Mouse (Mus musculus) limb, embryonic 12.5 days (tissue): ENCODE measurements around the gene Trim7. TPM values are rescaled to one million over a fixed set of nuclear protein-coding genes. Genes with fewer than 3 reads are reported as not detected.

ENCODE experiments used
- ATAC-seq: fragments of 200-750 bp; cut with Nextera tagmentation; 2 replicates; pipeline ENCODE4 v1.8.0; 2017; ENCODE audit warnings: low read depth, moderate TSS enrichment; ENCODE audit not compliant: insufficient number of reproducible peaks, insufficient read depth, low FRiP score, low TSS enrichment
- H3K27ac ChIP-seq: fragments of 300-500 bp; sonication (generic); 2 replicates; pipeline ENCODE4 v1.5.1; 2016; ENCODE audit warnings: mild to moderate bottlenecking, moderate library complexity
- H3K27me3 ChIP-seq: fragments of 300-500 bp; sonication (generic); 2 replicates; pipeline ENCODE4 v1.6.1; 2016; ENCODE audit warnings: mild to moderate bottlenecking, moderate library complexity
- H3K36me3 ChIP-seq: fragments of 300-500 bp; sonication (generic); 2 replicates; pipeline ENCODE4 v1.6.1; 2016; ENCODE audit warnings: mild to moderate bottlenecking, moderate library complexity
- H3K4me1 ChIP-seq: fragments of 300-500 bp; sonication (generic); replicated peaks from 2 replicates; pipeline ENCODE4 v1.6.1; 2016
- H3K4me2 ChIP-seq: fragments of 300-500 bp; sonication (generic); 2 replicates; pipeline ENCODE4 v1.6.1; 2016; ENCODE audit warnings: mild to moderate bottlenecking, moderate library complexity
- H3K4me3 ChIP-seq: fragments of 300-500 bp; sonication (generic); replicated peaks from 2 replicates; pipeline ENCODE4 v1.5.1; 2016; ENCODE audit warnings: mild to moderate bottlenecking
- H3K9ac ChIP-seq: fragments of 300-500 bp; sonication (generic); replicated peaks from 2 replicates; pipeline ENCODE4 v1.6.1; 2016; ENCODE audit warnings: mild to moderate bottlenecking, moderate library complexity
- H3K9me3 ChIP-seq: fragments of 300-500 bp; sonication (generic); 2 replicates; pipeline ENCODE4 v1.6.1; 2016; ENCODE audit warnings: mild to moderate bottlenecking, moderate library complexity
- WGBS: fragments of 180-500 bp; shearing (Covaris S2); methylation state at CpG from one replicate; pipeline ENCODE4 v1.1.7; 2016; 5-methylcytosine and 5-hydroxymethylcytosine counted together
- polyA plus RNA-seq: library from polyadenylated mRNA; unstranded; fragments of >200 nt; fragmentation: Nextera tagmentation; extraction: Ambion mirVana; gene quantifications from 2 replicates; pipeline ENCODE4 v1.2.1, GENCODE M21; 2016

The Trim7 gene
- polyA plus RNA-seq, 1 experiment from 2014 or later: 0.34 TPM

- Histone ChIP-seq H3K9me3 (no peaks in the 10 kb centered on the region), H3K27ac (no peak overlapping the region), H3K27me3 (no peaks in the 10 kb centered on the region), H3K36me3 (peaks cover 86% of the 10 kb centered on the region), H3K4me1 (peaks cover 22% of the 10 kb centered on the region), H3K4me2 (no peak overlapping the region), H3K4me3 (no peak overlapping the region), H3K9ac (no peak overlapping the region)
- no peak for ATAC-seq
- WGBS: 93% methylated on average over 2 of the region's 2 CpGs
These were observed 21.0 kb upstream of the Trim7 start for GRCm38 (mm10) chr11:48804922-48805321.

GRCm38 (mm10) chr11:48806856-48807562 lies 18.9 kb upstream of the Trim7 start:
- WGBS: 59% methylated on average over 21 of the region's 21 CpGs
- Histone ChIP-seq H3K27ac (peak overlapping the region; percentile 23; the same call in 1 of the 2 replicates), H3K9ac (no peak overlapping the region), H3K4me2 (no peak overlapping the region), H3K4me1 (peaks cover 12% of the 10 kb centered on the region), H3K36me3 (peaks cover 99% of the 10 kb centered on the region), H3K9me3 (no peaks in the 10 kb centered on the region), H3K27me3 (no peaks in the 10 kb centered on the region), H3K4me3 (no peak overlapping the region)
- ATAC-seq: peak; percentile 75

GRCm38 (mm10) chr11:48807563-48808303 lies 18.2 kb upstream of the Trim7 start:
- Histone ChIP-seq H3K27ac (peak overlapping the region; percentile 45; the same call in 1 of the 2 replicates), H3K4me1 (0 out of 2 replicates have a peak, but pooled peaks cover 6% of the 10 kb centered on the region), H3K9me3 (no peaks in the 10 kb centered on the region), H3K4me3 (no peak overlapping the region), H3K4me2 (no peak overlapping the region), H3K36me3 (peaks cover 98% of the 10 kb centered on the region), H3K27me3 (no peaks in the 10 kb centered on the region), H3K9ac (no peak overlapping the region)
- 0 out of 2 replicates have a peak, but pooled peaks have one; percentile 37 for ATAC-seq
- WGBS: 69% methylated on average over 14 of the region's 14 CpGs

- Histone ChIP-seq H3K27ac (0 out of 2 replicates have a peak overlapping the region, but pooled peaks have one; percentile 45), H3K4me3 (no peak overlapping the region), H3K36me3 (peaks cover 97% of the 10 kb centered on the region), H3K9me3 (no peaks in the 10 kb centered on the region), H3K4me1 (0 out of 2 replicates have a peak, but pooled peaks cover under 1% of the 10 kb centered on the region), H3K27me3 (no peaks in the 10 kb centered on the region), H3K4me2 (no peak overlapping the region), H3K9ac (no peak overlapping the region)
- ATAC-seq: no peak
These were observed 17.7 kb upstream of the Trim7 start for GRCm38 (mm10) chr11:48808304-48808646.

- H3K4me2 ChIP-seq: no peak overlapping the region
- no peak overlapping the region for H3K4me3 ChIP-seq
- WGBS: 74% methylated on average over 16 of the region's 16 CpGs
- no peaks in the 10 kb centered on the region for H3K27me3 ChIP-seq
- H3K4me1 ChIP-seq: no peaks in the 10 kb centered on the region
- no peak for ATAC-seq
- peaks cover 95% of the 10 kb centered on the region for H3K36me3 ChIP-seq
- no peak overlapping the region for H3K27ac ChIP-seq
- H3K9ac ChIP-seq: no peak overlapping the region
- H3K9me3 ChIP-seq: no peaks in the 10 kb centered on the region
These were observed 17.1 kb upstream of the Trim7 start for GRCm38 (mm10) chr11:48808737-48809433.

- H3K4me2 ChIP-seq: no peak overlapping the region
- no peak overlapping the region for H3K9ac ChIP-seq
- no peaks in the 10 kb centered on the region for H3K4me1 ChIP-seq
- peaks cover 93% of the 10 kb centered on the region for H3K36me3 ChIP-seq
- H3K27me3 ChIP-seq: no peaks in the 10 kb centered on the region
- ATAC-seq: no peak
- H3K27ac ChIP-seq: no peak overlapping the region
- 76% methylated on average over 4 of the region's 4 CpGs for WGBS
- H3K4me3 ChIP-seq: no peak overlapping the region
- no peaks in the 10 kb centered on the region for H3K9me3 ChIP-seq
These were observed 16.5 kb upstream of the Trim7 start for GRCm38 (mm10) chr11:48809434-48809830.

- peaks cover 6% of the 10 kb centered on the region for H3K4me1 ChIP-seq
- H3K36me3 ChIP-seq: peaks cover 89% of the 10 kb centered on the region
- no peak overlapping the region for H3K9ac ChIP-seq
- H3K9me3 ChIP-seq: no peaks in the 10 kb centered on the region
- H3K27ac ChIP-seq: no peak overlapping the region
- no peaks in the 10 kb centered on the region for H3K27me3 ChIP-seq
- no peak overlapping the region for H3K4me2 ChIP-seq
- 92% methylated on average over 2 of the region's 2 CpGs for WGBS
- no peak overlapping the region for H3K4me3 ChIP-seq
- no peak for ATAC-seq
These were observed 15.8 kb upstream of the Trim7 start for GRCm38 (mm10) chr11:48810142-48810541.

GRCm38 (mm10) chr11:48813782-48814181 lies 12.2 kb upstream of the Trim7 start:
- H3K36me3 ChIP-seq: peaks cover 60% of the 10 kb centered on the region
- peaks cover 18% of the 10 kb centered on the region for H3K4me1 ChIP-seq
- no peak overlapping the region for H3K4me2 ChIP-seq
- H3K9me3 ChIP-seq: no peaks in the 10 kb centered on the region
- H3K27ac ChIP-seq: no peak overlapping the region
- ATAC-seq: no peak
- no peaks in the 10 kb centered on the region for H3K27me3 ChIP-seq
- no peak overlapping the region for H3K4me3 ChIP-seq
- H3K9ac ChIP-seq: no peak overlapping the region

GRCm38 (mm10) chr11:48815851-48816250 lies 10.1 kb upstream of the Trim7 start:
- Histone ChIP-seq H3K4me3 (peak overlapping the region; percentile 89), H3K9ac (peak overlapping the region; percentile 85), H3K27ac (no peak overlapping the region), H3K36me3 (peaks cover 41% of the 10 kb centered on the region), H3K4me2 (peak overlapping the region; percentile 91), H3K9me3 (no peaks in the 10 kb centered on the region), H3K27me3 (no peaks in the 10 kb centered on the region), H3K4me1 (peaks cover 18% of the 10 kb centered on the region)
- no peak for ATAC-seq
- WGBS: 78% methylated on average over 16 of the region's 16 CpGs

- Histone ChIP-seq H3K9ac (peak overlapping the region; percentile 85), H3K4me1 (peaks cover 18% of the 10 kb centered on the region), H3K27ac (peak overlapping the region; percentile 91), H3K4me2 (peak overlapping the region; percentile 91), H3K36me3 (peaks cover 36% of the 10 kb centered on the region), H3K9me3 (no peaks in the 10 kb centered on the region), H3K4me3 (peak overlapping the region; percentile 89), H3K27me3 (no peaks in the 10 kb centered on the region)
- ATAC-seq: peak; percentile 43
- WGBS: 4% methylated on average over 23 of the region's 23 CpGs
These were observed 9.6 kb upstream of the Trim7 start for GRCm38 (mm10) chr11:48816281-48816781.
